ENCODE assay signal across 22 mouse cellular contexts in the genomic region with DNA sequence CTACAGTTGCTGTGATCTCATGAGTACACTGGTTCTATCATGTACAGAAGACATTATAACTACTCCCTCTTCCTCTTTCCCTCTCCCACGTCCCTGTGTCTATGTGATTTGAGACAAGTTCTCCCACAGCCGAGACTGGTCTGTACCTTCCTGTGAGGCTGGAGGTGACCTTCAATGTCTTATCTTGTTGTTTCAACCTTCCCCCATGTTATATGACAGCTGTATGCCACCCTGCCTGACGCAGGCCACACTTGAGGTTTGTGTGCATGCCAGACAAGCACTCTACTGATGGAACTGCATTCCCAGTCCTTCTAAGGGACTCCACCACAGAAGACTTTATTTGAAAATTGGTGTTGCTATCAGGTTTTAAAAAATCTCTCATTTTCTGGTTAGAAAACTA. TPM values are rescaled to one million over a fixed set of nuclear protein-coding genes. Genes with fewer than 3 reads are reported as not detected.
DNase-seq lines count a peak whose midpoint lies in the region; ATAC-seq and TF ChIP-seq lines count a peak whose summit lies in the region.
"Had no signal": no experiment of that assay in that cellular context is flagged by ENCODE, and none has a peak within 500 bp of the region (broad histone marks: within the 10 kb centered on the region; RNA-seq: fewer than 3 reads in every experiment).

No protein-coding gene starts in this region.

- no peaks in the 10 kb centered on the region for H3K27me3 ChIP-seq in heart, postnatal 0 days (ENCODE audit: control insufficient read depth, insufficient read depth, low read length)
- H3K27me3 ChIP-seq in liver, postnatal 0 days (ENCODE audit: insufficient read depth, low read length): no peaks in the 10 kb centered on the region
- H3K27me3 ChIP-seq: embryonic facial prominence, embryonic 12.5 days; embryonic facial prominence, embryonic 15.5 days; forebrain, embryonic 12.5 days; forebrain, embryonic 15.5 days; hindbrain, embryonic 12.5 days; hindbrain, embryonic 15.5 days had no signal

- DNase-seq in heart, postnatal 0 days (ENCODE audit: low spot score): peak; percentile 49
- no peak for DNase-seq in heart, postnatal 36 days
- no peak for DNase-seq in liver, postnatal 0 days
- no peak for DNase-seq in liver
- no peak for DNase-seq in frontal cortex, postnatal 10 days (ENCODE audit: low spot score in 2 of 2)
- no peak for DNase-seq in layer of hippocampus, postnatal 10 days (ENCODE audit: low spot score in 2 of 2)
- DNase-seq: adrenal gland, adult 2 months; adrenal gland, postnatal 14 days; cerebellum, adult 18-20 months; cerebellum, adult 9-10 months; cerebellum, postnatal 14 days; gastrocnemius, postnatal 14 days; heart, adult 11 months had no signal

- H3K9me3 ChIP-seq in heart, postnatal 0 days (replicated peaks; ENCODE audit: control insufficient read depth, low read length): no peaks in the 10 kb centered on the region
- H3K9me3 ChIP-seq in liver, postnatal 0 days (ENCODE audit: low read length): no peaks in the 10 kb centered on the region
- H3K9me3 ChIP-seq: embryonic facial prominence, embryonic 12.5 days; embryonic facial prominence, embryonic 15.5 days; forebrain, embryonic 12.5 days; forebrain, embryonic 15.5 days; heart, embryonic 13.5 days; hindbrain, embryonic 12.5 days; hindbrain, embryonic 15.5 days had no signal

- H3K4me3 ChIP-seq in heart, postnatal 0 days (ENCODE audit: low read depth, low read length): no peak overlapping the region
- H3K4me3 ChIP-seq in liver, postnatal 0 days (ENCODE audit: low read depth, low read length): no peak overlapping the region
- H3K4me3 ChIP-seq: embryonic facial prominence, embryonic 12.5 days; embryonic facial prominence, embryonic 15.5 days; forebrain, embryonic 12.5 days; forebrain, embryonic 15.5 days; heart, embryonic 13.5 days; hindbrain, embryonic 12.5 days; hindbrain, embryonic 15.5 days had no signal

- ATAC-seq in heart, postnatal 0 days (ENCODE audit: insufficient read depth, low read depth): peak; percentile 85
- ATAC-seq in liver, postnatal 0 days: no peak
- ATAC-seq in megakaryocyte progenitor cell, adult 5-6 weeks (replicated peaks; ENCODE audit: poor library complexity): peak; percentile 6; the same call in 1 of the 2 replicates
- ATAC-seq: forebrain, embryonic 15.5 days; intestine, postnatal 0 days had no signal

- intact Hi-C loops in heart, postnatal 36 days (cut with DNase I): no loop called here

- H3K4me1 ChIP-seq in heart, postnatal 0 days (ENCODE audit: control insufficient read depth, insufficient read depth): no peaks in the 10 kb centered on the region; the same call in 1 of the 2 replicates
- H3K4me1 ChIP-seq in liver, postnatal 0 days (ENCODE audit: insufficient read depth): peaks cover 13% of the 10 kb centered on the region; the same call in 1 of the 2 replicates
- H3K4me1 ChIP-seq: embryonic facial prominence, embryonic 12.5 days; embryonic facial prominence, embryonic 15.5 days had no signal

- no peak overlapping the region for H3K4me2 ChIP-seq in heart, postnatal 0 days (ENCODE audit: low read depth, low read length)
- no peak overlapping the region for H3K4me2 ChIP-seq in liver, postnatal 0 days (ENCODE audit: low read depth, low read length)
- H3K4me2 ChIP-seq: embryonic facial prominence, embryonic 12.5 days; embryonic facial prominence, embryonic 15.5 days; forebrain, embryonic 12.5 days; forebrain, embryonic 15.5 days; heart, embryonic 13.5 days; hindbrain, embryonic 12.5 days; hindbrain, embryonic 15.5 days had no signal

- no peak overlapping the region for H3K27ac ChIP-seq in heart, postnatal 0 days (ENCODE audit: low read depth)
- peak overlapping the region; percentile 35; the same call in 1 of the 2 replicates for H3K27ac ChIP-seq in liver, postnatal 0 days (ENCODE audit: low read depth)
- H3K27ac ChIP-seq: embryonic facial prominence, embryonic 12.5 days; embryonic facial prominence, embryonic 15.5 days; forebrain, embryonic 12.5 days; forebrain, embryonic 15.5 days; heart, embryonic 13.5 days; hindbrain, embryonic 12.5 days; hindbrain, embryonic 15.5 days had no signal

- no peaks in the 10 kb centered on the region for H3K36me3 ChIP-seq in heart, postnatal 0 days (replicated peaks; ENCODE audit: control insufficient read depth, insufficient read depth, low read length)
- no peaks in the 10 kb centered on the region for H3K36me3 ChIP-seq in liver, postnatal 0 days (replicated peaks; ENCODE audit: insufficient read depth, low read length)
- H3K36me3 ChIP-seq: embryonic facial prominence, embryonic 12.5 days; embryonic facial prominence, embryonic 15.5 days; forebrain, embryonic 12.5 days; forebrain, embryonic 15.5 days; heart, embryonic 13.5 days; hindbrain, embryonic 12.5 days; hindbrain, embryonic 15.5 days had no signal

- 20% methylated on average over 3 of the region's 3 CpGs for WGBS in heart, postnatal 0 days
- 27% methylated on average over 3 of the region's 3 CpGs for WGBS in liver, postnatal 0 days (ENCODE audit: insufficient replicate concordance)

- TF ChIP-seq CTCF in heart, postnatal 0 days (IDR thresholded peaks at IDR 0.05; ENCODE audit: low read depth): no peak
- no peak for TF ChIP-seq CTCF in liver, postnatal 0 days (IDR thresholded peaks at IDR 0.05; ENCODE audit: low read depth)

- TF ChIP-seq EP300 in heart, postnatal 0 days (IDR thresholded peaks at IDR 0.05; ENCODE audit: low read depth): no peak
- no peak for TF ChIP-seq EP300 in liver, postnatal 0 days (IDR thresholded peaks at IDR 0.05; ENCODE audit: low read depth)

- H3K9ac ChIP-seq in heart, postnatal 0 days (replicated peaks; ENCODE audit: low read depth, low read length): no peak overlapping the region
- H3K9ac ChIP-seq in liver, postnatal 0 days (replicated peaks): no peak overlapping the region
- H3K9ac ChIP-seq: embryonic facial prominence, embryonic 12.5 days; embryonic facial prominence, embryonic 15.5 days; forebrain, embryonic 12.5 days; forebrain, embryonic 15.5 days; heart, embryonic 13.5 days; hindbrain, embryonic 12.5 days; hindbrain, embryonic 15.5 days had no signal

RNA-seq across cellular contexts. Expression of gene Cxcr4, which starts 21.1 kb away (rescaled TPM):
- total RNA-seq in heart, postnatal 0 days (2014; rRNA removed; ENCODE audit: low replicate concordance): 12.8 and 15.7 TPM in 2 replicates
- polyA plus RNA-seq in heart, postnatal 0 days (2015; fragmentation: Nextera tagmentation; extraction: Ambion mirVana): 0.99 and 1.0 TPM in 2 replicates
- total RNA-seq in heart, postnatal 36 days (2021): 10 to 100 TPM in 1 of 2 experiments, 1 to 10 TPM in 1; 7.0 to 12.2 TPM
- polyA plus RNA-seq in liver, postnatal 0 days (2015; fragmentation: Nextera tagmentation; extraction: Ambion mirVana): 4.3 and 5.5 TPM in 2 replicates
- total RNA-seq in megakaryocyte progenitor cell, adult 5-6 weeks (2015): 268 and 279 TPM in 2 replicates
- 187 and 192 TPM in 2 replicates for total RNA-seq in megakaryocyte progenitor cell, adult 5-6 weeks (2017)
- 10 to 100 TPM; 19.5 to 22.5 TPM for total RNA-seq in layer of hippocampus, postnatal 10 days (2021)

Comparison
In these comparisons a context has a peak if more than half of its experiments do, and no peak if none do; other contexts are left out.
1. RNA of gene Cxcr4, which starts 21.1 kb away (total RNA-seq): 187 to 279 TPM in megakaryocyte progenitor cell, adult 5-6 weeks; 19.5 to 22.5 TPM in layer of hippocampus, postnatal 10 days, 12.8 to 15.7 TPM in heart, postnatal 0 days and 7.0 to 12.2 TPM in heart, postnatal 36 days; every median in the first group is over 4 times any median in the second.